Mouse (Mus musculus) kidney, embryonic 14.5 days (tissue): Measurements from ENCODE around the gene Ryr1. TPM values are rescaled to one million over a fixed set of nuclear protein-coding genes. Genes with fewer than 3 reads are reported as not detected.

Experiments
- ATAC-seq: fragments of 200-750 bp; cut with Nextera tagmentation; 2 replicates; pipeline ENCODE4 v1.8.0; 2017; ENCODE audit warnings: moderate number of reproducible peaks, mild to moderate bottlenecking, moderate TSS enrichment, moderate library complexity; ENCODE audit not compliant: low FRiP score, low TSS enrichment
- H3K27ac ChIP-seq: fragments of 300-500 bp; sonication (generic); 2 replicates; pipeline ENCODE4 v1.5.1; 2014; ENCODE audit warnings: low read depth, mild to moderate bottlenecking, low read length, moderate library complexity, mixed read lengths
- H3K27me3 ChIP-seq: fragments of 300-500 bp; sonication (generic); 2 replicates; pipeline ENCODE4 v1.6.1; 2014; ENCODE audit warnings: mild to moderate bottlenecking, low read length; ENCODE audit not compliant: control insufficient read depth, insufficient read depth
- H3K36me3 ChIP-seq: fragments of 300-500 bp; sonication (generic); 2 replicates; pipeline ENCODE4 v1.6.1; 2014; ENCODE audit warnings: low read length, mixed read lengths; ENCODE audit not compliant: control insufficient read depth, insufficient read depth
- H3K4me1 ChIP-seq: fragments of 300-500 bp; sonication (generic); 2 replicates; pipeline ENCODE4 v1.6.1; 2014; ENCODE audit warnings: low read length, mixed read lengths; ENCODE audit not compliant: control insufficient read depth, insufficient read depth
- H3K4me2 ChIP-seq: fragments of 300-500 bp; sonication (generic); replicated peaks from 2 replicates; pipeline ENCODE4 v1.6.1; 2014; ENCODE audit warnings: low read depth, mild to moderate bottlenecking, low read length
- H3K4me3 ChIP-seq: fragments of 300-500 bp; sonication (generic); 2 replicates; pipeline ENCODE4 v1.5.1; 2014; ENCODE audit warnings: mild to moderate bottlenecking, low read length
- H3K9ac ChIP-seq: fragments of 300-500 bp; sonication (generic); 2 replicates; pipeline ENCODE4 v1.6.1; 2014; ENCODE audit warnings: low read depth, mild to moderate bottlenecking, low read length, moderate library complexity
- H3K9me3 ChIP-seq: fragments of 300-500 bp; sonication (generic); 2 replicates; pipeline ENCODE4 v1.6.1; 2016; ENCODE audit warnings: low read length; ENCODE audit not compliant: control insufficient read depth
- WGBS: fragments of 180-500 bp; shearing (Covaris S2); extraction: QIAGEN DNeasy Blood & Tissue Kit; methylation state at CpG from one replicate; pipeline ENCODE4 v1.1.7; 2014; 5-methylcytosine and 5-hydroxymethylcytosine counted together
- polyA plus RNA-seq: library from polyadenylated mRNA; unstranded; fragments of >200 nt; fragmentation: Nextera tagmentation; extraction: Ambion mirVana; gene quantifications from 2 replicates; pipeline ENCODE4 v1.2.1, GENCODE M21; 2014

Gene Ryr1
- polyA plus RNA-seq, 1 experiment from 2014 or later = 1.1 TPM

- Histone ChIP-seq H3K27ac (no peak overlapping the region), H3K36me3 (no peaks in the 10 kb centered on the region), H3K9me3 (0 out of 2 replicates have a peak, but pooled peaks cover 3% of the 10 kb centered on the region), H3K4me3 (no peak overlapping the region), H3K9ac (no peak overlapping the region), H3K4me1 (peaks cover 6% of the 10 kb centered on the region; the same call in 1 of the 2 replicates), H3K27me3 (peaks cover 32% of the 10 kb centered on the region), H3K4me2 (no peak overlapping the region)
- 47% methylated on average over 2 of the region's 2 CpGs for WGBS
- no peak for ATAC-seq
Observed at GRCm38 (mm10) chr7:29050797-29051196, 74.2 kb downstream of the Ryr1 start.

DNA sequence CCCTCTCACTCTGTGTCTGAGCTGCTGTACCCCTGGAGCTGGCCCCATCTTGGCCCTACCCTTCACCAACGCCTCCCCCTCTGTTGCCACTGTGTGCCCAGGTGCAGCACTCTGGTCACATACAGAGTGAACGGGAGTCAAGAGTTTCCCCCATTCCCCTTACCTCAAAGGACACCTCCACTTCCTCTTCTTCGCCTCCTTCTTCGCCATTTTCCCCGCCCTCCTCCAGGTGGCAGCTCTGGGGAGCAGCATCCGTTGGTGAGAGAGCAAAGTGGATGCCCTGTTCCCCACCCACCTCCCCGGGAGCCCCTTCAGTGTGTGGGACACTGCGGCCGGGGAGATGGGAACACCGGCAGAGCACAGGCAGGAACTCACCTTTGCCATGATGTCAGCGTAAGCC, 76.4 kb downstream of the Ryr1 start:
- no peaks in the 10 kb centered on the region for H3K36me3 ChIP-seq
- WGBS = 85% methylated on average over 11 of the region's 11 CpGs
- H3K9ac ChIP-seq = no peak overlapping the region
- no peak overlapping the region for H3K27ac ChIP-seq
- H3K27me3 ChIP-seq = peaks cover 17% of the 10 kb centered on the region
- H3K4me1 ChIP-seq = peaks cover 19% of the 10 kb centered on the region
- H3K4me2 ChIP-seq = no peak overlapping the region
- 0 out of 2 replicates have a peak, but pooled peaks cover 3% of the 10 kb centered on the region for H3K9me3 ChIP-seq
- H3K4me3 ChIP-seq = no peak overlapping the region
- ATAC-seq = no peak

DNA sequence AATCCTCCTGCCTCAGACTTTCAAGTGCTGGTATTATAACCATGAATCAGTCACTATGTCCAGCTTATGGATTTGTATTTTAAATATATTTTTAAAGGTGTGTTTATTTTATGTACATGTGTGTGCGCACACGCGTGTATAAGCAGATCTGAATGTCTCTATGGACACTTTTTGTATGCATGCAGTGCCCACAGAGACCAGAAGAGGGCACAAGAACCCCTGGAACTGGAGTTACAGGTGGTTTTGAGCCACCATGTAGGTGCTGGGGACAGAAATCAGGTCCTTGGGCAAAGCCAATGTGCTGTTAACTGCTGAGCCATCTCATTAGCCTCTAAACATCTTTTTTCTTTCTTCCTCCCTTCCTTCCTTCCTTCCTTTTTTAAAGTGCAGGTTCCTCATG, 76.9 kb downstream of the Ryr1 start:
- Histone ChIP-seq H3K27ac (no peak overlapping the region), H3K9me3 (0 out of 2 replicates have a peak, but pooled peaks cover 3% of the 10 kb centered on the region), H3K9ac (no peak overlapping the region), H3K36me3 (no peaks in the 10 kb centered on the region), H3K4me1 (peaks cover 21% of the 10 kb centered on the region), H3K4me2 (no peak overlapping the region), H3K4me3 (no peak overlapping the region), H3K27me3 (peaks cover 11% of the 10 kb centered on the region)
- 85% methylated on average over 3 of the region's 3 CpGs for WGBS
- ATAC-seq = no peak

- Histone ChIP-seq H3K4me2 (0 out of 2 replicates have a peak overlapping the region, but pooled peaks have one; percentile 17), H3K27ac (no peak overlapping the region), H3K27me3 (no peaks in the 10 kb centered on the region), H3K36me3 (no peaks in the 10 kb centered on the region), H3K9me3 (0 out of 2 replicates have a peak, but pooled peaks cover 3% of the 10 kb centered on the region), H3K4me3 (no peak overlapping the region), H3K4me1 (peaks cover 21% of the 10 kb centered on the region), H3K9ac (no peak overlapping the region)
- ATAC-seq = no peak
- WGBS = 7% methylated on average over 11 of the region's 12 CpGs
Observed at GRCm38 (mm10) chr7:29046533-29046932, 78.4 kb downstream of the Ryr1 start.

GRCm38 (mm10) chr7:29044302-29044701, 80.7 kb downstream of the Ryr1 start:
- no peaks in the 10 kb centered on the region for H3K27me3 ChIP-seq
- no peak overlapping the region for H3K9ac ChIP-seq
- peaks cover 21% of the 10 kb centered on the region for H3K4me1 ChIP-seq
- 58% methylated on average over 9 of the region's 9 CpGs for WGBS
- no peak overlapping the region; the same call in 1 of the 2 replicates for H3K4me2 ChIP-seq
- H3K27ac ChIP-seq = no peak overlapping the region
- H3K9me3 ChIP-seq = 0 out of 2 replicates have a peak, but pooled peaks cover 3% of the 10 kb centered on the region
- H3K4me3 ChIP-seq = no peak overlapping the region
- peak; percentile 24; the same call in 1 of the 2 replicates for ATAC-seq
- no peaks in the 10 kb centered on the region for H3K36me3 ChIP-seq

DNA sequence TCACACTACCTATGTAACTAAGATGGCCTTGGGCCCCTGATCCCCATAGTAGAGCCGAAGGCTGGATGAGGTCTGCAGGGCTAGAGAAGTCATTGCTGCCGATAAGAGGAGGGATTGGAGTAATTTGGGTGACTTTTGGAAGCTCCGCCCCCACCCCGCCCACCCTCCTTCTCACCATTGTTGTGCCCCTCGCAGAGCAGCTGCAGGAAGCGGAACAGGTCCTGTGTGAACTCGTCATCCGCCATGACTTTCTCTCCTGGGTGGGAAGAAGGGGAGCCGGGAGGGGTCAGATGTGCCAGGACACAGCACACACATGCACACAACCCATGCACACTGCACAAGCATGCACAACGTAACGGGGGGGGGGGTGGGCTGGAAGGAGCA, 81.3 kb downstream of the Ryr1 start:
- ATAC-seq = peak; percentile 13; the same call in 1 of the 2 replicates
- H3K27ac ChIP-seq = no peak overlapping the region
- H3K4me3 ChIP-seq = no peak overlapping the region; the same call in 1 of the 2 replicates

GRCm38 (mm10) chr7:29043016-29043673, 81.8 kb downstream of the Ryr1 start:
- Histone ChIP-seq H3K4me1 (peaks cover 21% of the 10 kb centered on the region), H3K4me3 (no peak overlapping the region), H3K9me3 (0 out of 2 replicates have a peak, but pooled peaks cover 2% of the 10 kb centered on the region), H3K4me2 (peak overlapping the region; percentile 15; the same call in 1 of the 2 replicates), H3K27me3 (no peaks in the 10 kb centered on the region), H3K27ac (no peak overlapping the region; the same call in 1 of the 2 replicates), H3K36me3 (no peaks in the 10 kb centered on the region), H3K9ac (no peak overlapping the region)
- ATAC-seq = no peak
- 49% methylated on average over 19 of the region's 19 CpGs for WGBS

More for the DNA sequence above, 81.3 kb downstream of the Ryr1 start:
- 36% methylated on average over 11 of the region's 11 CpGs for WGBS
- Histone ChIP-seq H3K36me3 (no peaks in the 10 kb centered on the region), H3K9me3 (0 out of 2 replicates have a peak, but pooled peaks cover 3% of the 10 kb centered on the region), H3K27me3 (no peaks in the 10 kb centered on the region), H3K9ac (no peak overlapping the region), H3K4me2 (peak overlapping the region; percentile 15; the same call in 1 of the 2 replicates), H3K4me1 (peaks cover 21% of the 10 kb centered on the region)

- Histone ChIP-seq H3K4me3 (no peak overlapping the region), H3K27ac (no peak overlapping the region), H3K27me3 (no peaks in the 10 kb centered on the region), H3K36me3 (no peaks in the 10 kb centered on the region), H3K4me1 (peaks cover 19% of the 10 kb centered on the region), H3K4me2 (no peak overlapping the region), H3K9me3 (no peaks in the 10 kb centered on the region), H3K9ac (no peak overlapping the region)
- 80% methylated on average over 5 of the region's 5 CpGs for WGBS
- ATAC-seq = no peak
Observed at GRCm38 (mm10) chr7:29041194-29041593, 83.8 kb downstream of the Ryr1 start.

DNA sequence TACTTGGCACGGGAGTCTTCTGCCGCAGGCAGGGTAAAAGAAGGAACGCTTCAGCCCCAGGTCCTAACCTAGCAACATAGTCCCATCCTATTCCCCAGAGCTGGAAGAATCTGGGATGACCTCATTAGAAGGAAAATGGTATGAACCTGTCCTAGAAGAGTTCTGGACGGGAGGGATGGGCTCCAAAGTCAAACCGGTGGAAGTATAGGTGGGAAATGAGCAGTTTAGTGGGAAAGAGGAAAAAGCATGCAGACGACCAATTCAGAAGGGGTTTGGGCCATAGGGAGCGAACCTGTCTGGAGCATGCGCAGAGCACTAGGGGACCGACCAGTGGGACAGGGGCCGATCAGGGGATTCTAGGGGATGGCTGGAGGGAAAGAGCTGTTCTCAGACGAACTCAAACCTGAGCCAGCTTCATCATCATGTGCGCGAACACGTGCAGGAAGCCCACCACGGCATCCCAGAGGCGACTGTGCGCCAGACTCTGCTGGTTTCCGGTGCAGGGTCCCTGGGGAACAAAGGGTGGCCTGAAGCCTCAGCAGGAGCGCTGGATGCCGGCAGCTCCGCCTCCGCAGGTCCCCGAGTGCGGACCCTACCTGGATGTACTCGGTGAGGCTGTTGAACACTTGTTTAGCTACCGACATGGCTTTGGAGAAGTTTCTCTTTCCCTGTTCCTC, 84.9 kb downstream of the Ryr1 start:
- Histone ChIP-seq H3K4me3 (peak overlapping the region; percentile 45), H3K9me3 (no peaks in the 10 kb centered on the region), H3K27me3 (no peaks in the 10 kb centered on the region), H3K36me3 (no peaks in the 10 kb centered on the region), H3K4me2 (peak overlapping the region; percentile 79), H3K4me1 (peaks cover 12% of the 10 kb centered on the region), H3K9ac (peak overlapping the region; percentile 69), H3K27ac (peak overlapping the region; percentile 47; the same call in 1 of the 2 replicates)
- 3% methylated on average over 26 of the region's 26 CpGs for WGBS
- peak; percentile 55 for ATAC-seq
